Comparison of ENCODE assay signal across 9 mouse cellular contexts in genomic region chr5:115275998-115276397, GRCm38 (mm10). TPM values are rescaled to one million over a fixed set of nuclear protein-coding genes. Genes with fewer than 3 reads are reported as not detected.
DNase-seq lines count a peak whose midpoint lies in the region.
"Had no signal": no experiment of that assay in that cellular context is flagged by ENCODE, and none has a peak within 500 bp of the region (broad histone marks: within the 10 kb centered on the region; RNA-seq: fewer than 3 reads in every experiment).

No protein-coding gene starts in this region.

- intact Hi-C loops in left cerebral cortex, postnatal 25 days (cut with DNase I): no loop called here

- H3K36me3 ChIP-seq in splenic B cell, adult 2 months (ENCODE audit: control insufficient read depth, insufficient read depth, low read length, poor library complexity, severe bottlenecking): no peaks in the 10 kb centered on the region
- H3K36me3 ChIP-seq: embryonic facial prominence, embryonic 13.5 days; stomach, embryonic 15.5 days had no signal

- H3K27me3 ChIP-seq in splenic B cell, adult 2 months (ENCODE audit: control insufficient read depth, insufficient read depth, low read length, poor library complexity, severe bottlenecking): no peaks in the 10 kb centered on the region
- H3K27me3 ChIP-seq: embryonic facial prominence, embryonic 13.5 days; stomach, embryonic 15.5 days had no signal

- peak; percentile 59 to 70 for DNase-seq in kidney, postnatal 4 days
- DNase-seq in kidney, postnatal 14 days: no peak
- peak; percentile 97 for DNase-seq in R1 (ENCODE audit: low read depth, low spot score)
- DNase-seq in forelimb bud, embryonic 11.5 days (ENCODE audit: low read depth, low spot score): peak; percentile 46
- peak; percentile 53 for DNase-seq in splenic B cell, adult 2 months (ENCODE audit: low read depth, low spot score)
- DNase-seq in kidney, adult 11 months: no peak
- DNase-seq in left cerebral cortex, postnatal 25 days (ENCODE audit: low spot score in 2 of 2): no peak

RNA-seq across cellular contexts. Expression of gene Rnf10, which starts 3.3 kb away (rescaled TPM):
- total RNA-seq in left cerebral cortex, postnatal 25 days (2021): 100 to 1,000 TPM; 248 to 266 TPM

RNA-seq across cellular contexts. Expression of gene Coq5, which starts 3.5 kb away (rescaled TPM):
- total RNA-seq in left cerebral cortex, postnatal 25 days (2021): 10 to 100 TPM; 39.3 to 39.7 TPM

RNA-seq across cellular contexts. Expression of gene Dynll1, which starts 24.8 kb away (rescaled TPM):
- total RNA-seq in left cerebral cortex, postnatal 25 days (2021): 100 to 1,000 TPM; 713 to 752 TPM

RNA-seq across cellular contexts. Expression of gene Pop5, which starts 40.4 kb away (rescaled TPM):
- total RNA-seq in left cerebral cortex, postnatal 25 days (2021): 100 to 1,000 TPM; 104 to 110 TPM

RNA-seq across cellular contexts. Expression of gene Srsf9, which starts 51.0 kb away (rescaled TPM):
- total RNA-seq in left cerebral cortex, postnatal 25 days (2021): 10 to 100 TPM; 71.0 to 77.6 TPM

Comparison
In these comparisons a context has a peak if more than half of its experiments do, and no peak if none do; other contexts are left out.
1. DNase-seq: peak in kidney, postnatal 4 days (2 of 2), R1 (single experiment), forelimb bud, embryonic 11.5 days (single experiment) and splenic B cell, adult 2 months (single experiment); none in kidney, postnatal 14 days (single experiment), kidney, adult 11 months (single experiment) and left cerebral cortex, postnatal 25 days (0 of 2).